Comparison of ENCODE assay signal across 19 mouse cellular contexts in genomic region chr3:30723179-30723578, GRCm38 (mm10). TPM values are rescaled to one million over a fixed set of nuclear protein-coding genes. Genes with fewer than 3 reads are reported as not detected.
A peak's percentile ranks its signal among the peaks of the same experiment; 100 is the strongest.
DNase-seq lines count a peak whose midpoint lies in the region; ATAC-seq and TF ChIP-seq lines count a peak whose summit lies in the region.
"Had no signal": no experiment of that assay in that cellular context is flagged by ENCODE, and none has a peak within 500 bp of the region (broad histone marks: within the 10 kb centered on the region; RNA-seq: fewer than 3 reads in every experiment).

No protein-coding gene starts in this region.

- H3K4me3 ChIP-seq in hindbrain, postnatal 0 days (ENCODE audit: low read length), result no peak overlapping the region
- H3K4me3 ChIP-seq in hindbrain, embryonic 11.5 days (ENCODE audit: low read depth, low read length), result no peak overlapping the region
- H3K4me3 ChIP-seq in lung, embryonic 15.5 days, result no peak overlapping the region
- H3K4me3 ChIP-seq in myocyte, result no peak overlapping the region
- H3K4me3 ChIP-seq: heart, embryonic 15.5 days; layer of hippocampus, adult 2 months had no signal

- 38% methylated on average over 5 of the region's 5 CpGs for WGBS in hindbrain, postnatal 0 days
- 44% methylated on average over 5 of the region's 5 CpGs for WGBS in hindbrain, embryonic 11.5 days
- 35% methylated on average over 5 of the region's 5 CpGs for WGBS in lung, embryonic 15.5 days

- H3ac ChIP-seq in myocyte (ENCODE audit: control insufficient read depth, insufficient read length), result no peak overlapping the region

- no peak overlapping the region for H3K27ac ChIP-seq in hindbrain, postnatal 0 days
- H3K27ac ChIP-seq in hindbrain, embryonic 11.5 days (ENCODE audit: low read depth, low read length), result no peak overlapping the region
- no peak overlapping the region for H3K27ac ChIP-seq in lung, embryonic 15.5 days
- H3K27ac ChIP-seq: heart, embryonic 15.5 days; layer of hippocampus, adult 2 months had no signal

- H3K9me3 ChIP-seq in hindbrain, postnatal 0 days (ENCODE audit: low read length), result no peaks in the 10 kb centered on the region
- no peaks in the 10 kb centered on the region for H3K9me3 ChIP-seq in hindbrain, embryonic 11.5 days (ENCODE audit: control insufficient read depth, low read length)
- H3K9me3 ChIP-seq in lung, embryonic 15.5 days, result no peaks in the 10 kb centered on the region
- H3K9me3 ChIP-seq: heart, embryonic 15.5 days had no signal

- ATAC-seq in hindbrain, postnatal 0 days, result 0 out of 2 replicates have a peak, but pooled peaks have one; percentile 29
- no peak for ATAC-seq in hindbrain, embryonic 11.5 days (ENCODE audit: low FRiP score)
- peak; percentile 72; the same call in 1 of the 2 replicates for ATAC-seq in lung, embryonic 15.5 days (ENCODE audit: borderline replicate concordance, extremely low read depth, low FRiP score, low TSS enrichment)
- ATAC-seq in monocyte, adult 5-6 weeks (replicated peaks; ENCODE audit: insufficient number of reproducible peaks, low FRiP score, low TSS enrichment, poor library complexity, severe bottlenecking), result no peak
- ATAC-seq: CD4-positive, CD25-positive, alpha-beta regulatory T cell, adult 4 months; hindbrain, embryonic 16.5 days; liver, postnatal 0 days had no signal

- H3K27me3 ChIP-seq in hindbrain, postnatal 0 days (ENCODE audit: insufficient read depth, low read length), result no peaks in the 10 kb centered on the region
- no peaks in the 10 kb centered on the region for H3K27me3 ChIP-seq in hindbrain, embryonic 11.5 days (ENCODE audit: control insufficient read depth, insufficient read depth, low read length)
- no peaks in the 10 kb centered on the region for H3K27me3 ChIP-seq in lung, embryonic 15.5 days
- H3K27me3 ChIP-seq in myocyte (ENCODE audit: control insufficient read depth, insufficient read depth, insufficient read length), result no peaks in the 10 kb centered on the region
- H3K27me3 ChIP-seq: heart, embryonic 15.5 days had no signal

- TF ChIP-seq CTCF in hindbrain, postnatal 0 days (IDR thresholded peaks at IDR 0.05; ENCODE audit: low read depth), result no peak

- DNase-seq in hindbrain, postnatal 0 days (ENCODE audit: low spot score), result peak; percentile 8
- no peak for DNase-seq in hindbrain, embryonic 11.5 days (ENCODE audit: low spot score)
- DNase-seq in lung, postnatal 25 days (ENCODE audit: low spot score), result no peak
- peak; percentile 61 for DNase-seq in gastrocnemius, postnatal 14 days
- DNase-seq: liver, postnatal 0 days; right cerebral cortex, postnatal 14 days; thymus, postnatal 14 days had no signal

- H3K4me1 ChIP-seq in hindbrain, postnatal 0 days (ENCODE audit: insufficient read depth, low read length), result no peaks in the 10 kb centered on the region
- H3K4me1 ChIP-seq in hindbrain, embryonic 11.5 days (replicated peaks; ENCODE audit: control insufficient read depth, insufficient read depth, low read length), result no peaks in the 10 kb centered on the region
- no peaks in the 10 kb centered on the region for H3K4me1 ChIP-seq in lung, embryonic 15.5 days

- H3K9ac ChIP-seq in hindbrain, postnatal 0 days (replicated peaks; ENCODE audit: low read length), result no peak overlapping the region
- H3K9ac ChIP-seq in hindbrain, embryonic 11.5 days (ENCODE audit: low read depth, low read length), result no peak overlapping the region
- H3K9ac ChIP-seq in lung, embryonic 15.5 days, result no peak overlapping the region
- H3K9ac ChIP-seq: heart, embryonic 15.5 days; liver, postnatal 0 days had no signal

- no peaks in the 10 kb centered on the region for H3K79me2 ChIP-seq in myocyte (ENCODE audit: control insufficient read depth, insufficient read depth)

- intact Hi-C loops in gastrocnemius, postnatal 14 days (cut with DNase I; ENCODE audit: low total_unique reads), result no loop called here

- H3K4me2 ChIP-seq in hindbrain, postnatal 0 days (ENCODE audit: low read depth, low read length), result no peak overlapping the region
- no peak overlapping the region for H3K4me2 ChIP-seq in hindbrain, embryonic 11.5 days (replicated peaks; ENCODE audit: low read depth, low read length)
- no peak overlapping the region for H3K4me2 ChIP-seq in lung, embryonic 15.5 days
- no peak overlapping the region for H3K4me2 ChIP-seq in myocyte (ENCODE audit: low read depth)
- H3K4me2 ChIP-seq: heart, embryonic 15.5 days had no signal

- TF ChIP-seq POLR2A in myocyte (IDR thresholded peaks at IDR 0.05; ENCODE audit: insufficient read length, low read depth), result no peak

- H3K36me3 ChIP-seq in hindbrain, postnatal 0 days (ENCODE audit: insufficient read depth, low read length), result no peaks in the 10 kb centered on the region
- no peaks in the 10 kb centered on the region for H3K36me3 ChIP-seq in hindbrain, embryonic 11.5 days (ENCODE audit: control insufficient read depth, insufficient read depth, low read length)
- no peaks in the 10 kb centered on the region for H3K36me3 ChIP-seq in lung, embryonic 15.5 days
- H3K36me3 ChIP-seq in myocyte (ENCODE audit: control insufficient read depth, insufficient read depth), result no peaks in the 10 kb centered on the region
- H3K36me3 ChIP-seq: heart, embryonic 15.5 days had no signal

TF ChIP-seq in myocyte, 11 proteins besides CTCF, POLR2A, EP300 and RAD21:
- TF ChIP-seq SRF (IDR thresholded peaks at IDR 0.05; ENCODE audit: control insufficient read depth, insufficient read length, low read depth) (no peak), REST (IDR thresholded peaks at IDR 0.05; ENCODE audit: insufficient read depth, insufficient read length) (no peak), MYOD1 (IDR thresholded peaks at IDR 0.05; ENCODE audit: control insufficient read depth in 1 of 3, insufficient read length in 2 of 3, low read depth in 2 of 3) (peak in 2 of 3 experiments; percentile 51 to 61), MYOG (IDR thresholded peaks at IDR 0.05; ENCODE audit: control insufficient read depth in 1 of 3, insufficient read depth in 1 of 3, insufficient read length in 2 of 3, low read depth in 2 of 3) (peak in 2 of 3 experiments; percentile 53 to 72)

RNA-seq across cellular contexts. Expression of gene Samd7, which starts 22.9 kb away (rescaled TPM):
- 0.32 and 0.37 TPM in 2 replicates for total RNA-seq in hindbrain, postnatal 0 days (2014; rRNA removed)
- polyA plus RNA-seq in hindbrain, postnatal 0 days (2015; fragmentation: Nextera tagmentation; extraction: Ambion mirVana), result 0.10 TPM in 1 of 2 replicates, not detected in the other
- polyA plus RNA-seq in hindbrain, embryonic 11.5 days (2014; fragmentation: Nextera tagmentation; extraction: Ambion mirVana), result not detected in 2 replicates
- not detected in 2 replicates for polyA plus RNA-seq in lung, embryonic 15.5 days (2015; fragmentation: Nextera tagmentation; extraction: Ambion mirVana)
- under 1 TPM in 1 of 2 experiments, not detected in 1; 0.06 TPM for total RNA-seq in gastrocnemius, postnatal 14 days (2021)
- not detected for polyA plus RNA-seq in myocyte (2012; fragmentation: generic; extraction: Trizol)
- not detected in 3 replicates for total RNA-seq in monocyte, adult 5-6 weeks (2017)
- total RNA-seq: layer of hippocampus, adult 2 months; left cerebral cortex, postnatal 10 days; neutrophil, adult 5-6 weeks had no signal
- polyA plus RNA-seq: CD4-positive, CD25-positive, alpha-beta regulatory T cell, adult 4 months; embryonic facial prominence, embryonic 11.5 days; forebrain, embryonic 11.5 days; heart, embryonic 15.5 days had no signal

RNA-seq across cellular contexts. Expression of gene Lrrc31, which starts 23.5 kb away (rescaled TPM):
- total RNA-seq in hindbrain, postnatal 0 days (2014; rRNA removed), result not detected in 2 replicates
- polyA plus RNA-seq in hindbrain, postnatal 0 days (2015; fragmentation: Nextera tagmentation; extraction: Ambion mirVana), result not detected in 2 replicates
- not detected in 2 replicates for polyA plus RNA-seq in hindbrain, embryonic 11.5 days (2014; fragmentation: Nextera tagmentation; extraction: Ambion mirVana)
- polyA plus RNA-seq in lung, embryonic 15.5 days (2015; fragmentation: Nextera tagmentation; extraction: Ambion mirVana), result 0.09 and 0.18 TPM in 2 replicates
- not detected for total RNA-seq in gastrocnemius, postnatal 14 days (2021)
- polyA plus RNA-seq in myocyte (2012; fragmentation: generic; extraction: Trizol), result not detected
- total RNA-seq in monocyte, adult 5-6 weeks (2017), result not detected in 3 replicates
- total RNA-seq: layer of hippocampus, adult 2 months; left cerebral cortex, postnatal 10 days; neutrophil, adult 5-6 weeks had no signal
- polyA plus RNA-seq: cerebellum, adult 2 months; embryonic facial prominence, embryonic 11.5 days; forebrain, embryonic 11.5 days; heart, embryonic 15.5 days had no signal

Comparison
In these comparisons a context has a peak if more than half of its experiments do, and no peak if none do; other contexts are left out.
1. ATAC-seq: peak in hindbrain, postnatal 0 days (single experiment) and lung, embryonic 15.5 days (single experiment); none in hindbrain, embryonic 11.5 days (single experiment) and monocyte, adult 5-6 weeks (single experiment).
2. DNase-seq: peak in hindbrain, postnatal 0 days (single experiment) and gastrocnemius, postnatal 14 days (single experiment); none in hindbrain, embryonic 11.5 days (single experiment) and lung, postnatal 25 days (single experiment).